Mouse (Mus musculus): Measurements from ENCODE around the gene Enkd1. TPM values are rescaled to one million over a fixed set of nuclear protein-coding genes. Genes with fewer than 3 reads are reported as not detected.

The Enkd1 gene
- polyA plus RNA-seq (2015; fragmentation: Nextera tagmentation; extraction: Ambion mirVana) = 23.0 and 27.0 TPM in 2 replicates

DNA sequence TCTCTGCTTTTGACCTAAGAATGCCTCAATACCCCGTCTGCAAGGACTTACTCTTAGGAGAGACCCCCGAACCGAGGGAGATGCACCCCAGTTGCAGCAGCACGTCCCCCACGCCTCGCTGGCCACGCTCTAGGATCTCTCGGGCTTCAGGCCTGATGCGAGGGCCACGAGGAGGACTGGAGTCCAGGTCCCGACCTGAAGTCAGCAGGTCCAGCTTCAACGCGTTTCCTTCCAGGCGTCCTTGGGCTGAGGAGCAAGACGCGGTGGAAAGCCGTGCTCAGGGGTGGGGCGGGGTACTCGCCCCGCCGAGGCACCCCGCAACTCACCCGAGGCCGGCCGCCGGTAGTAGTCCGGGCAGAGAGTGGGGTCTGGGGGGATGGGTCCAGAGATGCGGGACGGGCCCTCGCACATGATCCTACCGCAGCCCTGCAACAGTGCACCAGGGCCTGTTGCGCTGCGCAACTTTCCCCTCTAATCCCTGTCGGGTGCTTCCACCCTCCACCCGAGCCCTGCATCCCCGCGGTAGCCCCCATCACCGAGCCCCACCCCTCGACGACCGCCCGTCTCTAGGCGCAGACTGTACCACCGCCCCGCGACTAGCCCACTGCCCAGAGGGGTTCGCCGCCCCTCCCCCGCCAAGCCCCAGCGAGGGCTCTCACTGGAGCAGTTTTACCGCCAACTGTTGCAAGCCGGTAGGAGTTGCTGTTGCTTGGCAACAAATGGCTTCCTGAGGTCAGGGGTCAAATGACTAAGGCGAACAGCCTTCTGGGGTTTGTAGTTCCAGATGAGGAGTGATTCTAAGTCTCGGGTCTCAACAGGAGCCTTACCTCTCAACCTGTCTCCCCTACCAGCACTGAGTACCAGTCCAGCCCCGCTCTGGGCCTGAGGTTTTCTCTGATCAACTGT lies at the start of gene Enkd1, which contains the start of gene 4933405L10Rik:
Gene Enkd1, minus strand, starts transcription at position 713 of the 906 bp plus-strand sequence.
Gene 4933405L10Rik, plus strand, starts transcription at position 158 of the 906 bp plus-strand sequence.
- ATAC-seq (ENCODE audit: low read depth) = peak; percentile 87
- Histone ChIP-seq H3K27ac (ENCODE audit: low read length) (no peak within 1 kb of the TSS), H3K4me1 (replicated peaks; ENCODE audit: control insufficient read depth, insufficient read depth, low read length) (peaks cover 7% of the 10 kb centered on the region), H3K4me2 (ENCODE audit: low read depth, low read length) (peak within 1 kb of the TSS; percentile 98), H3K4me3 (ENCODE audit: low read length) (peak within 1 kb of the TSS; percentile 85), H3K9ac (ENCODE audit: low read length) (peak within 1 kb of the TSS; percentile 77), H3K27me3 (ENCODE audit: control insufficient read depth, insufficient read depth, low read depth, low read length) (no peaks in the 10 kb centered on the region), H3K36me3 (ENCODE audit: control insufficient read depth, insufficient read depth, low read length) (peaks cover 4% of the 10 kb centered on the region; the same call in 1 of the 2 replicates), H3K9me3 (ENCODE audit: control insufficient read depth, low read length) (no peaks in the 10 kb centered on the region)
- WGBS = under 1% methylated on average over 51 of the region's 55 CpGs

DNA sequence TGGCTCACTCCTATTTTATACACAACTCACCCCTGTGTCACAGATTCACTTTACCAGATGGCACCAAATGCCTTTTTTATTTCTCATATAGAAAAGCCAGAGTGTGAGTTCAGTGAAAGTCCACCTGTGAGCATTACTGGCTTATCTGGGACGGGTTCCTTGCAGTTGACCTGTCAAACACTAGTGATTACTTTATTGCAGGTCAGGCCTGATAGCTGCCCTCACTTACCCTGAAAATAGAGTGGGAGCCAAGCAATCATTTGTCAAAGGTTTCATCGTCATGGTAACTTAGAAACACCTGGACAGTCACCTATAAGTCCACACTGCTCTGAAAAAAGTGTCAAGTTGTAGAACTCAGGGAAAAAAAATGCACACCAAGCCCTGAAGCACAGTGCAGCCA lies 46.7 kb upstream of the Enkd1 start:
- H3K36me3 ChIP-seq (ENCODE audit: control insufficient read depth, insufficient read depth, low read length) = no peaks in the 10 kb centered on the region

DNA sequence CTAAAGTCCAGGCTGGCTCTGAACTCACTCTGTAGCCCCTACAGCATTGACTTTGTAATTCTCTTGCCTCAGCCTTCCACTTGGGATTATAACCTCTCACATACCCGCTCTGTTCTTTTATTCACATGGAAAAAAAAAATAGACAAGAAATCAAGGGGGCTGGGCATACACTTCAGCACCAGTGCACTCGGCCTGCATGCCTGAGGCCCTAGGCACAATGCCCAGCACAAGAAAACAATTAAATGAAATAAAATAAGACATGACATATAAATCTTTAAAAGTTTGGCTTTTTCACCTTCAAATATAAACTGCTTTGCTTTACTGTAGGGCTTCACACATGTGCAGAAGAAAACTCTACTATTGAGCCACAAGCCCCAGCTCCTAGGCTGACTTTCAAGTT lies 45.9 kb upstream of the Enkd1 start:
- WGBS = 51% methylated on average over 2 of the region's 2 CpGs
- no peak overlapping the region for H3K9ac ChIP-seq (ENCODE audit: low read length)
- H3K4me1 ChIP-seq (replicated peaks; ENCODE audit: control insufficient read depth, insufficient read depth, low read length) = peaks cover 27% of the 10 kb centered on the region
- no peak overlapping the region for H3K4me2 ChIP-seq (ENCODE audit: low read depth, low read length)
- no peak overlapping the region for H3K27ac ChIP-seq (ENCODE audit: low read length)
- no peaks in the 10 kb centered on the region for H3K9me3 ChIP-seq (ENCODE audit: control insufficient read depth, low read length)
- H3K4me3 ChIP-seq (ENCODE audit: low read length) = no peak overlapping the region
- no peaks in the 10 kb centered on the region for H3K27me3 ChIP-seq (ENCODE audit: control insufficient read depth, insufficient read depth, low read depth, low read length)
- no peaks in the 10 kb centered on the region for H3K36me3 ChIP-seq (ENCODE audit: control insufficient read depth, insufficient read depth, low read length)
- ATAC-seq (ENCODE audit: low read depth) = no peak

More for the DNA sequence above, 46.7 kb upstream of the Enkd1 start:
- Histone ChIP-seq H3K9ac (ENCODE audit: low read length) (no peak overlapping the region), H3K9me3 (ENCODE audit: control insufficient read depth, low read length) (no peaks in the 10 kb centered on the region), H3K27me3 (ENCODE audit: control insufficient read depth, insufficient read depth, low read depth, low read length) (no peaks in the 10 kb centered on the region), H3K4me3 (ENCODE audit: low read length) (no peak overlapping the region), H3K4me1 (replicated peaks; ENCODE audit: control insufficient read depth, insufficient read depth, low read length) (peaks cover 26% of the 10 kb centered on the region), H3K27ac (ENCODE audit: low read length) (no peak overlapping the region), H3K4me2 (ENCODE audit: low read depth, low read length) (no peak overlapping the region)
- WGBS = 65% methylated on average over 2 of the region's 2 CpGs
- ATAC-seq (ENCODE audit: low read depth) = no peak

DNA sequence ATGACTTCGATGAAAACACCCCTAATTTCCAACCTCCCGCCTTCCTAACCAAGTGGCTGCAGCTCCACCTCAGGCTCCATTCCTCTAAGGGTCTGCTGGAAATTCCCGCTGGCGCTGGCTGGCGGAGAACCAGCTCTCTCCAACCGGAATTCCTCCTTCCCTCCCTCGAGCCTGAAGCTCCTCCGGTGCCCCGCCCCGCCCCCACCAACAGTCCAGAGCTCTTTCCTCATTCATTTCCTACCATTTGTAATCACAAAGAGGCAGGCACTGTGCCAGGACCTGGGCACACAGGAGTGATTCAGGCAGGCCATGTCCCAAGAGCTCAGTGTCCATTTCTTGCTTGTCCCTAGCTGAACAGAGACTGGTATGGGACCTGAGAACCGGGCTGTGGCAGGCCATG lies 42.6 kb upstream of the Enkd1 start:
- Histone ChIP-seq H3K36me3 (ENCODE audit: control insufficient read depth, insufficient read depth, low read length) (no peaks in the 10 kb centered on the region), H3K27me3 (ENCODE audit: control insufficient read depth, insufficient read depth, low read depth, low read length) (no peaks in the 10 kb centered on the region), H3K4me2 (ENCODE audit: low read depth, low read length) (peak overlapping the region; percentile 43), H3K4me3 (ENCODE audit: low read length) (peak overlapping the region; percentile 31), H3K4me1 (replicated peaks; ENCODE audit: control insufficient read depth, insufficient read depth, low read length) (peaks cover 23% of the 10 kb centered on the region), H3K9ac (ENCODE audit: low read length) (peak overlapping the region; percentile 51), H3K9me3 (ENCODE audit: control insufficient read depth, low read length) (no peaks in the 10 kb centered on the region), H3K27ac (ENCODE audit: low read length) (peak overlapping the region; percentile 67)
- 9% methylated on average over 11 of the region's 11 CpGs for WGBS
- ATAC-seq (ENCODE audit: low read depth) = peak; percentile 82

DNA sequence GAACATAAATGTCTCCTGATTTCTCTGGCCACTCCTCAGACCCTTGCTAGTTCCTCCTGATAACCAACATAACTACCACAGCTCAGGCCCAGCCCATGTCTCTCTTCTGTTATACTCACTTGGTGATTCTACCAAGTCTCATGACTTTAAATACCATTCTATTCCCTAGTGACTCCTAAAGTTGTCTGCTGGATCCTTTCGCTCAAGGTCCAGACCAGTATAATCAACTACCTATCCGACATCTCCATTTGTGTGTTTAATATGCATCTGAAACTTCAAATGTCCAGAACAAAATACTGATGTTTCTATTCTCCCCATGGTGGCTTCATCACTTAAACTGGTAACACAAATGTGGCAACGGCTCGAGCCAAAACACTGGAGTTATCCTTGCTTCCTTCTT lies 35.3 kb upstream of the Enkd1 start:
- H3K9ac ChIP-seq (ENCODE audit: low read length) = no peak overlapping the region
- no peak overlapping the region for H3K4me3 ChIP-seq (ENCODE audit: low read length)
- peaks cover 6% of the 10 kb centered on the region for H3K4me1 ChIP-seq (replicated peaks; ENCODE audit: control insufficient read depth, insufficient read depth, low read length)
- no peaks in the 10 kb centered on the region for H3K36me3 ChIP-seq (ENCODE audit: control insufficient read depth, insufficient read depth, low read length)
- H3K9me3 ChIP-seq (ENCODE audit: control insufficient read depth, low read length) = no peaks in the 10 kb centered on the region
- H3K4me2 ChIP-seq (ENCODE audit: low read depth, low read length) = no peak overlapping the region
- 80% methylated on average over 4 of the region's 4 CpGs for WGBS
- no peak for ATAC-seq (ENCODE audit: low read depth)
- no peak overlapping the region for H3K27ac ChIP-seq (ENCODE audit: low read length)
- no peaks in the 10 kb centered on the region for H3K27me3 ChIP-seq (ENCODE audit: control insufficient read depth, insufficient read depth, low read depth, low read length)

DNA sequence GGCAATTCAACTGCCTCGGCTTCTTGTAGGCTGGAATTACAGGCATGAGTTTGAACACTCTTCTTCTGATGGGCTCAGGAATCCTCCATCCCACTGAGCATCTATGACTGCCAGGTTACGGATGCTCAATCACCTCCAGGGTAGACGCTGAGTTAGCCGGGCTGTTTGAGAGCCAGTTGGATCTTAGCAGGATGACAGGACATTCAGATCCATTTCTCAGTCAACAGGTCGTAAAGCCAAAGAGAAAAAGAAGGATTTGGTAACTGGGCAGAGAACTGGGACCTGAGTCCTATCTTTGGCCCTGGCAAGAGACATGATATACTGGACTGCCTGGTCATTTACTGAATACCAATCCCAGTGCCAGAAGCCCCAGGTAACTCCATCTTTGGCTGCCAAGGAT lies 31.2 kb upstream of the Enkd1 start:
- Histone ChIP-seq H3K36me3 (ENCODE audit: control insufficient read depth, insufficient read depth, low read length) (no peaks in the 10 kb centered on the region), H3K9ac (ENCODE audit: low read length) (no peak overlapping the region), H3K9me3 (ENCODE audit: control insufficient read depth, low read length) (no peaks in the 10 kb centered on the region), H3K4me3 (ENCODE audit: low read length) (no peak overlapping the region), H3K27me3 (ENCODE audit: control insufficient read depth, insufficient read depth, low read depth, low read length) (no peaks in the 10 kb centered on the region), H3K4me2 (ENCODE audit: low read depth, low read length) (no peak overlapping the region), H3K27ac (ENCODE audit: low read length) (no peak overlapping the region), H3K4me1 (replicated peaks; ENCODE audit: control insufficient read depth, insufficient read depth, low read length) (no peaks in the 10 kb centered on the region)
- 82% methylated on average over 5 of the region's 5 CpGs for WGBS
- ATAC-seq (ENCODE audit: low read depth) = no peak

DNA sequence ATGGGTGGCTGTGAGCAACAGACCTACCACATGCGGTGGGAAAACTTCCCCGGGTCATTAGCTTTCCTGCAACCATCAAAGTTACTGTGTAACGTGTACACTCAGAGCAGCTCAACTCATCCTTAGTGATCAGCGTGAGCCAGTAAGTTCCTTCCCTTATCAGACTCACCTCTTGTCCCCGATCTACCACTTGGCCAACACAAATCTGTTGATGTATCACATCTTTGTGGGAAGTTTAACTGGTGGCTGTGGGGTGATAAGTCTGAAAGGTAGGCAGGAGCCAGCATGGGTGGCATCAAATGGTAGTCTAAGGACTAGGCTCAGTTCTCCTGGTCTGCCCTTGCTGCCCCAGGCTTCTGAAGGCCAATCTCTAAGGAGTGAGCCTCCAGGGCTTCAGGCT lies 24.2 kb upstream of the Enkd1 start:
- no peaks in the 10 kb centered on the region for H3K27me3 ChIP-seq (ENCODE audit: control insufficient read depth, insufficient read depth, low read depth, low read length)
- no peak overlapping the region for H3K4me3 ChIP-seq (ENCODE audit: low read length)
- H3K36me3 ChIP-seq (ENCODE audit: control insufficient read depth, insufficient read depth, low read length) = no peaks in the 10 kb centered on the region
- no peak overlapping the region for H3K27ac ChIP-seq (ENCODE audit: low read length)
- ATAC-seq (ENCODE audit: low read depth) = no peak
- H3K4me2 ChIP-seq (ENCODE audit: low read depth, low read length) = no peak overlapping the region
- WGBS = 85% methylated on average over 5 of the region's 5 CpGs
- no peak overlapping the region for H3K9ac ChIP-seq (ENCODE audit: low read length)
- H3K4me1 ChIP-seq (replicated peaks; ENCODE audit: control insufficient read depth, insufficient read depth, low read length) = no peaks in the 10 kb centered on the region
- no peaks in the 10 kb centered on the region for H3K9me3 ChIP-seq (ENCODE audit: control insufficient read depth, low read length)

DNA sequence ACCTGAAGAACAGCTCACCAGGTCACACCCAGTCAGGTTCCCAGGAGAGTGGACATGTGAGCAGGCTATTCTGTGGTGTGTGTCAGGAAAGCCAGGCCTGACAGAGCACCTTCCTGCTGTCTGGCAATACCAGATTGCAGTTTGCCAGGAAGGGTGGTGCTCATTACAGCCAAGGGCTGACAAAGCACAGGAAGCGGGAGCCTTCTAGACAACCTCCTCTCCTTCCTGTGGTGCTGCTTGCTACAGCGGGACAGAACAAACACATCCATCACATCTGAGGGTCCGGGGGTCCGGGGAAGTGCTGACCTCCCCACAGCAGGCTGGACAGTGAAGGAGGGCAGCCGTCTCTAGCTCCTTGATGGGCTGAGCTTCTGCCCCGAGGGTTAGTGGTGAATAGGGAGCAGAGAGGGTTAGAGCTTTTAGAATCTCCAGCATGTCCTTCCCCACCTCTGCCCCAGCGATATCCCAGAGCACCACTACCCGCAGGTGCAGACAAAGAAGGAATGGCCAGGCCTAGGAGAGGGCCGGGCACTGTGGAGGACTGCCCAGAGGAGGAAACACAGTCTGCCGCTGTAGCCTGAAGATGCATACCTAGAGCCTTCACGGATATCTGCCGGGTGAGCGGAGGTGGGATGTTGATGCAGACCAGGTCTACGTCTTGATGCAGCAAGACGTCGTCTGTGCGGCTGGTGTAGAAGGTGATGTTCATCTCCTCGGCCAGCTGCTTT lies 19.6 kb upstream of the Enkd1 start:
- Histone ChIP-seq H3K27me3 (ENCODE audit: control insufficient read depth, insufficient read depth, low read depth, low read length) (no peaks in the 10 kb centered on the region), H3K27ac (ENCODE audit: low read length) (peak overlapping the region; percentile 72), H3K9me3 (ENCODE audit: control insufficient read depth, low read length) (no peaks in the 10 kb centered on the region), H3K4me2 (ENCODE audit: low read depth, low read length) (peak overlapping the region; percentile 9; the same call in 1 of the 2 replicates), H3K4me1 (replicated peaks; ENCODE audit: control insufficient read depth, insufficient read depth, low read length) (no peaks in the 10 kb centered on the region), H3K36me3 (ENCODE audit: control insufficient read depth, insufficient read depth, low read length) (peaks cover 5% of the 10 kb centered on the region; the same call in 1 of the 2 replicates), H3K4me3 (ENCODE audit: low read length) (no peak overlapping the region), H3K9ac (ENCODE audit: low read length) (no peak overlapping the region; the same call in 1 of the 2 replicates)
- ATAC-seq (ENCODE audit: low read depth) = peak; percentile 92
- WGBS = 65% methylated on average over 18 of the region's 18 CpGs

DNA sequence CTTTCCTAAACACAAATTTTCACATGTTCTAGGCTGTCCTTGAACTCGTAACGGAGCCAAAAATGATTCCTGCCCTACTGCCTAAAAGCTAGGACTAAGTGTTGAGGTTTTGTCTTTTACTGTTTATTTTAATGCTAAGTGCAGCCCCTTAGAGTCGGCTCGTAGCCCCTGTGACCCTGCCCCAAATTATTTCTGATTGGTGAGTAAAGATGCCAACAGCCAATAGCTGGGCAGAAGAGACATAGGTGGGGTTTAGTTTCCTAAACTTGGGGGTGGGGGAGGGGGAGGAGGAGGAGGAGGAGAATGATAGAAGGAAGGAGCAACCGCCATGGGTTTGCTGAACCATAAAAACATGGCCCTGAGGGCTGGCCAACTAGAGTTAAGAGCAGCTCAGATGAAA lies 17.7 kb upstream of the Enkd1 start:
- ATAC-seq (ENCODE audit: low read depth) = no peak
- Histone ChIP-seq H3K4me2 (ENCODE audit: low read depth, low read length) (no peak overlapping the region), H3K9me3 (ENCODE audit: control insufficient read depth, low read length) (no peaks in the 10 kb centered on the region), H3K27ac (ENCODE audit: low read length) (no peak overlapping the region), H3K4me1 (replicated peaks; ENCODE audit: control insufficient read depth, insufficient read depth, low read length) (no peaks in the 10 kb centered on the region), H3K36me3 (ENCODE audit: control insufficient read depth, insufficient read depth, low read length) (peaks cover 5% of the 10 kb centered on the region; the same call in 1 of the 2 replicates), H3K27me3 (ENCODE audit: control insufficient read depth, insufficient read depth, low read depth, low read length) (no peaks in the 10 kb centered on the region), H3K4me3 (ENCODE audit: low read length) (no peak overlapping the region), H3K9ac (ENCODE audit: low read length) (no peak overlapping the region)
- WGBS = 73% methylated on average over 5 of the region's 5 CpGs

Data from lung, embryonic 16.5 days (tissue).